Mouse (Mus musculus): ENCODE measurements around the gene Gm10999. TPM values are rescaled to one million over a fixed set of nuclear protein-coding genes. Genes with fewer than 3 reads are reported as not detected.
"Not testable (repeated sequence)": the region's sequence is repeated elsewhere in the genome, so short reads cannot be mapped to it uniquely, and the experiment has no call there.

The Gm10999 gene
- not detected in 2 replicates for total RNA-seq (2014; rRNA removed)
- not detected in 2 replicates for polyA plus RNA-seq (2012; rRNA removed)

GRCm38 (mm10) chr8:129131561-129131960 is at the start of gene Gm10999:
Gene Gm10999, minus strand, starts transcription at chr8:129131661.
- 81% methylated on average over 1 of the region's 1 CpGs for WGBS
- H3K79me2 ChIP-seq (ENCODE audit: control insufficient read depth, insufficient read depth, low read length) = no peaks in the 10 kb centered on the region
- H3K9ac ChIP-seq (ENCODE audit: low read depth, low read length) = no peak within 1 kb of the TSS
- no peak within 1 kb of the TSS for H3K27ac ChIP-seq (replicated peaks; ENCODE audit: insufficient read depth, low read depth, low read length)
- TF ChIP-seq POLR2A (IDR thresholded peaks at IDR 0.05; ENCODE audit: extremely low read depth, insufficient read depth, low read length) = no peak
- TF ChIP-seq CTCF (IDR thresholded peaks at IDR 0.05; ENCODE audit: low read depth, low read length) = no peak
- H3K4me1 ChIP-seq (ENCODE audit: control insufficient read depth, insufficient read depth, low read length) = no peaks in the 10 kb centered on the region
- no peak for DNase-seq (ENCODE audit: extremely low read depth, low read depth, low spot score)
- no peaks in the 10 kb centered on the region for H3K36me3 ChIP-seq (ENCODE audit: control insufficient read depth, insufficient read depth, low read length)
- no peaks in the 10 kb centered on the region for H3K27me3 ChIP-seq (ENCODE audit: control insufficient read depth, insufficient read depth, low read length)
- no peak within 1 kb of the TSS for H3K4me3 ChIP-seq (ENCODE audit: insufficient read depth, low read depth, low read length)

DNA sequence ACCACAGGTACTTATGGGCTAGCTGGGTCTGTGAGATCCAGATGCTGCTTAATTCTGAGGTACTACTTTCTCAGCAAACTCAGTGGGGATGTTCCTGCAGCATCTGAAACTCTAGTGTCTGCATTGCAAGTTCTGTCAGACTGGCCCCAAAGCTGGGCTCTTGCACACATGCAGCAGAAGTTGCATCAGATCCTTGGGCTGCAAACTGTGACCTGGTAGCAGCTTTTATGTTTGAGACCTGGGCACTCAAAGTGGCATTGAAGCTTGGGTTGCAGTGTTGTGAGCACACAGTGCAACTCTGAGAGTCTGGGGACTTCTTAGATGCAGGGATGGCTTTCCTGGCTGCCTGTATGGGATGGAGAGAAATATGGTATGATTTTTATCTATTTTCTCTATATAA is 2.0 kb upstream of the Gm10999 start:
- no peaks in the 10 kb centered on the region for H3K4me1 ChIP-seq (ENCODE audit: control insufficient read depth, insufficient read depth, low read length)
- TF ChIP-seq POLR2A (IDR thresholded peaks at IDR 0.05; ENCODE audit: extremely low read depth, insufficient read depth, low read length) (no peak), CTCF (IDR thresholded peaks at IDR 0.05; ENCODE audit: low read depth, low read length) (no peak)
- H3K27ac ChIP-seq (replicated peaks; ENCODE audit: insufficient read depth, low read depth, low read length) = no peak overlapping the region
- DNase-seq (ENCODE audit: extremely low read depth, low read depth, low spot score) = no peak
- no peaks in the 10 kb centered on the region for H3K36me3 ChIP-seq (ENCODE audit: control insufficient read depth, insufficient read depth, low read length)
- H3K79me2 ChIP-seq (ENCODE audit: control insufficient read depth, insufficient read depth, low read length) = no peaks in the 10 kb centered on the region
- no peak overlapping the region for H3K4me3 ChIP-seq (ENCODE audit: insufficient read depth, low read depth, low read length)
- H3K27me3 ChIP-seq (ENCODE audit: control insufficient read depth, insufficient read depth, low read length) = no peaks in the 10 kb centered on the region
- no peak overlapping the region for H3K9ac ChIP-seq (ENCODE audit: low read depth, low read length)

- WGBS = 62% methylated on average over 3 of the region's 3 CpGs
Measured at GRCm38 (mm10) chr8:129115761-129116160, 15.7 kb downstream of the Gm10999 start.

More at GRCm38 (mm10) chr8:129115761-129116160, 15.7 kb downstream of the Gm10999 start:
- H3K4me3 ChIP-seq (ENCODE audit: insufficient read depth, low read depth, low read length); H3K9ac ChIP-seq (ENCODE audit: low read depth, low read length); H3K27ac ChIP-seq (replicated peaks; ENCODE audit: insufficient read depth, low read depth, low read length); DNase-seq (ENCODE audit: extremely low read depth, low read depth, low spot score); H3K79me2 ChIP-seq (ENCODE audit: control insufficient read depth, insufficient read depth, low read length); H3K36me3 ChIP-seq (ENCODE audit: control insufficient read depth, insufficient read depth, low read length); H3K4me1 ChIP-seq (ENCODE audit: control insufficient read depth, insufficient read depth, low read length); H3K27me3 ChIP-seq (ENCODE audit: control insufficient read depth, insufficient read depth, low read length): not testable (repeated sequence)

Other genes with a start within 250 kb of the Gm10999 start
- not detected in 2 replicates for gene Ccdc7a, start 66.1 kb downstream of the Gm10999 start, total RNA-seq (2014; rRNA removed)
- gene Ccdc7a, start 66.1 kb downstream of the Gm10999 start, polyA plus RNA-seq (2012; rRNA removed) = not detected in 2 replicates
- not detected in 2 replicates for gene Ccdc7b, start 64.5 kb downstream of the Gm10999 start, total RNA-seq (2014; rRNA removed)
- not detected in 2 replicates for gene Ccdc7b, start 64.5 kb downstream of the Gm10999 start, polyA plus RNA-seq (2012; rRNA removed)
- 6.6 and 7.7 TPM in 2 replicates for gene 2610044O15Rik8, start 102.7 kb upstream of the Gm10999 start, total RNA-seq (2014; rRNA removed)
- gene 2610044O15Rik8, start 102.7 kb upstream of the Gm10999 start, polyA plus RNA-seq (2012; rRNA removed) = 0.86 and 0.97 TPM in 2 replicates

Measured in liver, adult 2 months (tissue).